Mouse (Mus musculus): ENCODE measurements around the gene Bmp7.

Gene Bmp7

DNA sequence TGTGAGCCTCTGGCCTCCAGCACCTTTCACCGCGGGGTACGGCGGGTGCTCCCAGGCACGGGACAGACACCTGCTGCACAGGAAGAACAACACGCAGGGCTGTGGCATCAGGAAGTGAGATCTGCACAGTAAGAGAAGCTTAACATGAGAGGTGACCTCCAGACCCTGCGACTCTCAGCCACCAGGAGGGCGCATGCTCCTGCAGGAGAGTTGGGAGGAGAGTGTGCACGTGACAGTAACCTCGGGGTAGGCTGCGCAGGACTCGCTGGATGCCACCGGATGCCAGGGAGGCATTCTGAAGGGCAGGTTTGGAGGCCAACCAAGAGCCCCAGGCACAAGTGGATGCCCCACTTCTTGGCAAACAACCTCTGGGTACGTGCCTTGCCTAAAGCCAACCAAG is 26.1 kb downstream of the Bmp7 start:
- no peak for DNase-seq (ENCODE audit: inconsistent age in 2 of 2, low spot score in 1 of 2)

DNA sequence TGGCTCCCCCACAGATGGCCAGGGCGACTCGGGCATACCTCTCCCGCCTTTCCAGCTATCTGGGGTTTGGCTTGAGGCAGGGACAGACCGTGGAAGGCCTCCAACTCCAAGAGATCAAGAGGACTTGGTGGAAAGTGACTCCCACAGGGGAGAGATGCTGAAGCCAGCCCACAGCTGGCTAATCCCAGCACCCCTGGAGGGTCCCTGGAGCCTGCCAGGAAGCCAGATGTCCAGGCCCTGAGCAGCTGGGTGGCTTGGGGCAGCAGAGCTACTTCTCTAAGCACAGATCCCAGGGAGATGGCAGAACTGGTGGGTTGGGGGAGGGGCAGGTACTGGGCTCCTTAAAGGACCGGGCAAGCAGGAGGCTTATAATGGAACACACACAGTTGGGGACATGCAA is 28.4 kb downstream of the Bmp7 start:
- peak in 1 of 2 experiments; percentile 47 for DNase-seq (ENCODE audit: inconsistent age in 2 of 2, low spot score in 1 of 2)

- DNase-seq (ENCODE audit: inconsistent age in 2 of 2, low spot score in 1 of 2), result peak; percentile 93
Measured at GRCm38 (mm10) chr2:172911157-172911556, 29.0 kb downstream of the Bmp7 start.

DNA sequence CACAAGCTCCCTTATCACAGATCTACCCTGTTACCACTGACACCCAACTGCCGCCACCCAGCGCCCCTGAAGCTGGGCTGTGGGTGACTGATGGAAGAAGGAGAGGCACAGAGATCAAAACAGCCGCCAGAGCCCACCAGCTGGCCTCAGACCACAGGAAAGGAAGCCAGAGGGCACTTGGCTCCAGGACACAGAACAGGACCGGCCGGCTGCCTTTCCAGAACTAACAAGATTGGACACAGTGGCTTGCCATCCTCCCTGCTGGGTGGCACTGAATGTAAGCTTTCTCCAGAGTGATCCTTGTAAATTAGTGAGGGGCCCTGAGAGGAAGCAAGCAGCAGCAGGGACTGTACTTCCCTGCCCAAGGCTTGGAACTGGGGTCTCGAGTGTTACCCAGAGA is 30.7 kb downstream of the Bmp7 start:
- DNase-seq (ENCODE audit: inconsistent age in 2 of 2, low spot score in 1 of 2), result no peak

- DNase-seq (ENCODE audit: inconsistent age in 2 of 2, low spot score in 1 of 2), result no peak
Measured at GRCm38 (mm10) chr2:172906146-172906545, 34.0 kb downstream of the Bmp7 start.

GRCm38 (mm10) chr2:172905057-172905456 is 35.1 kb downstream of the Bmp7 start:
- no peak for DNase-seq (ENCODE audit: inconsistent age in 2 of 2, low spot score in 1 of 2)

GRCm38 (mm10) chr2:172904614-172905013 is 35.5 kb downstream of the Bmp7 start:
- DNase-seq (ENCODE audit: inconsistent age in 2 of 2, low spot score in 1 of 2), result peak; percentile 74 to 75

GRCm38 (mm10) chr2:172903523-172903922 is 36.6 kb downstream of the Bmp7 start:
- no peak for DNase-seq (ENCODE audit: inconsistent age in 2 of 2, low spot score in 1 of 2)

GRCm38 (mm10) chr2:172900954-172901701 is 39.0 kb downstream of the Bmp7 start:
- no peak for DNase-seq (ENCODE audit: inconsistent age in 2 of 2, low spot score in 1 of 2)

DNA sequence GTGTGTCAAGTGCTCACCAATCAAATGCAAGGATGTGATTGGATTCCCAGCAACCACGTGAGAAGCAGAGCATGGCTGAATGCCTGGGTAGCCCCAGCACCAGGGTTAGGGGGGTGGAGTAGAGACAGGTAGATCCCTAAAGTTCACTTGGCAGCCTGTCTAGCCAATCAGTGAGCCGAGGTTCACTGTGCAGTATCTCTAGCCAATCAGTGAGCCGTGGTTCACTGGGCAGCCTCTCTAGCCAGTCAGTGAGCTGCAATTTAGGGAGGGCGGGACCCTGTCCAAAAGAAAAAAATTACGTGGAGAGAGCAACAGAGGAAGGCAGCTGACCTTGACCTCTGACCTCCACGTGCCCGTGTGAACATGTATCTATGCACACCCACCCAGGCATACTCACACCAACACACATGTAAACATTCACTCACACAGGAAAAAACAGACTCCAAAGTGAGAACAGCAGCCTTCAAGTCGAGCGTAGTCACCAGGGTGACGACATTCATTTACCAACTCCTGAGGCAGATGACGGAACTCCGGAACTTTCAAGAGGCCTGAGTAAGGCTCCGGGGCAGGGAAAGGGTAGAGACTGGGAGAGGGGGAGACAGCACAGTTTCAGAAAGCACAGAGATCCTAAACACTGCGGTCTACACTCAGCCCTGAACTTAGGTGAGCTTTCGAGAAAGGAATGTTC is 50.2 kb downstream of the Bmp7 start:
- DNase-seq (ENCODE audit: inconsistent age in 2 of 2, low spot score in 1 of 2), result peak; percentile 52 to 77

DNA sequence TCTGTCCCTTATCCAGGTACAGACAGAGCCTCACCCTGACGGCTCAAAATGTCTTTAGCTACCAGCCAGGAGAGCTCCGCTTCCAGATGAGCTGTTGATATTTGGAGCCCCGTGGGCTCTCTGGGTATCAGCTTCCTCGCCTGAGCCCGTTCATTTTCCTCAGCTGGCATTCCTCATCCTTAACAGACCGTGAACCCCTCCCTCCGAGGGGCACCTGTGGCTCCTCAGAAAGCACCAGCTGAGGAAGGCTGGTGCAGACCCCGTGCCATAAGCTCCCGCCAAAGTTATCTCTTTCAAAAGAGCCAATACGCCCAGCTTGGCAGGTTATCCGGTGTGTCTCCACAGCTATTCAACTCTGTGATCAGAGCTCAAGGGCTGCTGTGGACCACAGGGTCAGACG is 50.9 kb downstream of the Bmp7 start:
- no peak for DNase-seq (ENCODE audit: inconsistent age in 2 of 2, low spot score in 1 of 2)

GRCm38 (mm10) chr2:172888147-172888546 is 52.0 kb downstream of the Bmp7 start:
- DNase-seq (ENCODE audit: inconsistent age in 2 of 2, low spot score in 1 of 2), result no peak

- no peak for DNase-seq (ENCODE audit: inconsistent age in 2 of 2, low spot score in 1 of 2)
Measured at GRCm38 (mm10) chr2:172885861-172886260, 54.3 kb downstream of the Bmp7 start.

- no peak for DNase-seq (ENCODE audit: inconsistent age in 2 of 2, low spot score in 1 of 2)
Measured at GRCm38 (mm10) chr2:172884584-172884983, 55.5 kb downstream of the Bmp7 start.

DNA sequence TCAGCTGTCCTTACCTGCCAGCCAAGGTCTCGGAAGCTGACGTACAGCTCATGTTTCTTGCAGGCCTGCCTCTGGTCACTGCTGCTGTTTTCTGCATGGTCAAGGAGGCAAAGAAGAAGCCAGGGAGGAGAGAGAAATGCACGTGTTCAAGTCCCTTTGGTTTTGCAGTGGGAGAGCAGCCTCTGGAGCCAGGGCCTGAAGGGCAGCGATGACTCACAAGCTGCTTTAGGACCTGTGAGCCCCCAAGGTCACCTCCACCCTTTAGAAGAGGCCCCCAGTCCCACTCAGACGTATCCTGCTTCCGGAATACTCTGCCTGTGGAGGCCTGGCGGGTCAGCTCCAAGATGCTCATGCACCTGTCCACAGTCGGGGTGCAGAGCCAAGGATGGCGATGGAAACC is 64.9 kb downstream of the Bmp7 start:
- peak; percentile 70 to 81 for DNase-seq (ENCODE audit: inconsistent age in 2 of 2, low spot score in 1 of 2)

DNA sequence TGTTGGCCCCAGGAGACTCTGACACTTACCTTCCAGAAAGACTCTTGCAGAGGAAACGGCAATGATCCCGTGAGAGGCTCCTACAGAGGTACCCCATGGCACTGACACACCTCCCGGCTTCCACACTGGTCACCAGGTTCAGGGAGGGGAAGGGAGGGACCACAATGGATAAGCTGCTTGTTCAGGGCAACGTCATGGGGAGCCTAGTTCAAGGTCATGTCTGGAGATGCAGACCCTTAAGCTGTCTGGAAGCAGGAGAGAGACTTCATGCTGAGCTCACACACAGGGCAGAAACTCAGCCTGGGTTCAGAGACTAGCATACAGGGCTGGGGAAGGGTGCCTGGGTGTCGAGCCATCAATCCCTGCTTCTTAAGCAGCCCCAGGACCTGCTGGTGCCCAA is 73.8 kb downstream of the Bmp7 start:
- DNase-seq (ENCODE audit: inconsistent age in 2 of 2, low spot score in 1 of 2), result no peak

DNA sequence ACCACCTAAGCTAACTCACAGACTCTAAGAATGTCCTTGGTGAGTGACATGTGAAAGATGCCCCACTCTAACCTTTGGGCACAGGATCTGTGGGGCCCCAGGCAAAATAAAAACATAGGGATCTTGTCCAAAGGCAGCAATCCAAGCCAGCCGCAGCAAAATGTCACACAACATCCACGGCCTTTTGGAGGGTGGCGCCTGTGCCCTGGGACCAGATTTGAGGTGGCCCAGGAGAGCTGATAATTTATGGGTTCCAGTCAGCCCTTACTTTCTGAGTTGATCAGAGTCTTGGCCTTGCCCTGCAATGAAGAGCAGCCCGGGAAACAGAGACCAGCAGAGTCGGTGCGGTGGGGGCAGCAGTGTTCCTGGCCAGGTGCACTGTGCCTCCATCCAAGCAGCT is 75.0 kb downstream of the Bmp7 start:
- peak; percentile 58 to 62 for DNase-seq (ENCODE audit: inconsistent age in 2 of 2, low spot score in 1 of 2)

DNA sequence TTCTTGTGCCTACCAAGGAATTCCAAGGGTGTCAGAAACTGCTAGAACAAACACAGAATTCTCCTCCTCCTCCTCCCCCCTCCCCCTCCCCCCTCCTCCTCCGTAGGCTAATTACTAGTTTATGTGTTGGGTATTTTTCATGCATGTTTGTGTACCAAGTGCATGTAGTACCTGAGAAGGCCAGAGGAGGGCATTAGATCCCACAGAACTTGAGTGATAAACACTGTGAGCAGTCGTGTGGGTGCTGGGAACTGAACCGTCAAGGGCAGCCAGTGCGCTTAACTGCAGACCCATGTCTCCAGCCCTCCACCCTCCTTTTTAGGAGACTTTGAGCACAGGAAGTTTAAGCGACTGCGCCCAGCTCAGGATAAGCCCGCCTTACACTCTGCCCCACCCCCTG is 75.6 kb downstream of the Bmp7 start:
- DNase-seq (ENCODE audit: inconsistent age in 2 of 2, low spot score in 1 of 2), result no peak

DNA sequence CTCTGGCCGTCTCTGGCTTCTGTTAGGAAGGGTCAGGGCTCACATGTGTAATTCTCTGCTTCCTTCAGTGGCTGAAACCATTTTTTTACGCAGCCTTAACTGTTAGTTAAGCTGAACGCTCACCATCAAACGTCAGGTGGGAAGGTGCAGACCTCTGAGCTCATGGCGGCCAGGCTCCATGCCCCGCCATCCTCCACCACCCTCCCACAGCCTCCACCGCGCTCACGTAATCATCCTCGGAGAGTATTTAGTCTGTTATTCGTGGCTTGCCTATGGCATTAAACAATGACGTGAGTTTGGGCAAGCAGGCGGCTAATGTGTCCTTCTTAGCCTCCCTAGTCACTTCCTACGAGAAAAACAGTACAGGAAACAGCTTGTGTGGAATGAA is 76.7 kb downstream of the Bmp7 start:
- DNase-seq (ENCODE audit: inconsistent age in 2 of 2, low spot score in 1 of 2), result no peak

DNA sequence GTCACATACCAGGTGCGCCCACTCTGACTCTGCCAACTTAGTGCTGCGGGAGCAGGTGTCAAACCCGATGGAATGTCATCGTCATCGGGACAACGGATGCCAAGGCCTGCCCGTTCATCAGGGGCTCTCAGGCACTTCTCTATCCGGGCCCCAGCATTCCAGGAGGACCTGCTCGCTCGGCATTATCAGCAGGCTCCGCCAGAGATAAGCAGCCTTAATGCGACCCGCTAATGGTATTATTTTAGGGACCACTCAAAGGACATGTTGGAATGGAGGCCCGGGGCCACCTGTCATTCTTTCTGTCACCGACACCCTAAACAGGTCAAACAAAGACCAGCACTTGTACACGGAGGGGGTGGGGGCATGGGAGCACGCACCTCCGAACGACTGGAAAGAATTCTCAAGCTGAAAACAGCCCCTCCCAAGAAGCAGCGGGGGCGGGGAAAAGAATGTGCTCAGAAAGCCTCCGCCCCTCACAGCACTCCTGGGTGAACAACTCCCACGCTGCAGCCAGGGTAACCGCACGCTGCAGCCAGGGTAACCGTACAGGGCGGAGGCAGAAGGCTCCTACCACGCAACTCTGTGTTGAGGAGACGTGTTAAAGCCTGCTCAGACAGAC is 77.2 kb downstream of the Bmp7 start:
- DNase-seq (ENCODE audit: inconsistent age in 2 of 2, low spot score in 1 of 2), result peak; percentile 31 to 54

GRCm38 (mm10) chr2:172862424-172862823 is 77.7 kb downstream of the Bmp7 start:
- DNase-seq (ENCODE audit: inconsistent age in 2 of 2, low spot score in 1 of 2), result no peak

DNA sequence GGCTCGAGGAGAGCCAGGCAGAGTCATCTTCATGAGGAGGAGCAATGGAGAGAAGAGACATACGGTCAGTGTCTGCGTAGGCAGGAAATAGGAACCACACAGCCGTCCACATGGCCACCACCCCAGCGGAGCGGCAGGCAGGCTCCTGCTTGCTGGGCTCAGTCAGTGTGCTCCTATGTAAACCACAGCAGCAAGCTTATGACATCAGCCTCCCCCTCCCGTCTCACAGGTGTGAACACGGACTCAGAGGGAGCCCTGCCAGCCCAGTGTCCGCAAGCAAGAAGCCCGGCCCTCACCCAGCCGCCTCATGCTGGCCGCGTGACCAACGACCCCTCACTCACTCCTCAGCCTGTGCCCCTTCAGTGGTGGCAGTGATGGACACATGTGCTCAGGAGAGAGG is 78.5 kb downstream of the Bmp7 start:
- no peak for DNase-seq (ENCODE audit: inconsistent age in 2 of 2, low spot score in 1 of 2)
